Comparison of ENCODE assay signal across 12 mouse cellular contexts in genomic region chr5:150268261-150268660, GRCm38 (mm10).
A peak's percentile ranks its signal among the peaks of the same experiment; 100 is the strongest.
DNase-seq lines count a peak whose midpoint lies in the region; ATAC-seq and TF ChIP-seq lines count a peak whose summit lies in the region.
"Had no signal": no experiment of that assay in that cellular context is flagged by ENCODE, and none has a peak within 500 bp of the region (broad histone marks: within the 10 kb centered on the region; RNA-seq: fewer than 3 reads in every experiment).

No protein-coding gene starts in this region.

- peak; percentile 42 for TF ChIP-seq CTCF in lung, postnatal 0 days (IDR thresholded peaks at IDR 0.05)
- TF ChIP-seq CTCF in lung, adult 2 months (IDR thresholded peaks at IDR 0.05; ENCODE audit: insufficient read depth, low read length): no peak

- H3K4me1 ChIP-seq in hindbrain, embryonic 11.5 days (replicated peaks; ENCODE audit: control insufficient read depth, insufficient read depth, low read length): no peaks in the 10 kb centered on the region
- H3K4me1 ChIP-seq in hindbrain, embryonic 10.5 days (replicated peaks): no peaks in the 10 kb centered on the region
- H3K4me1 ChIP-seq in lung, postnatal 0 days (ENCODE audit: insufficient read depth, low read depth, low read length): no peaks in the 10 kb centered on the region
- peaks cover 3% of the 10 kb centered on the region; the same call in 1 of the 2 replicates for H3K4me1 ChIP-seq in lung, adult 2 months (ENCODE audit: control insufficient read depth, insufficient read depth, low read length)
- H3K4me1 ChIP-seq: midbrain, embryonic 12.5 days had no signal

- no peaks in the 10 kb centered on the region for H3K27me3 ChIP-seq in hindbrain, embryonic 11.5 days (ENCODE audit: control insufficient read depth, insufficient read depth, low read length)
- H3K27me3 ChIP-seq in hindbrain, embryonic 10.5 days (ENCODE audit: insufficient read depth, poor library complexity, severe bottlenecking): no peaks in the 10 kb centered on the region
- no peaks in the 10 kb centered on the region for H3K27me3 ChIP-seq in lung, postnatal 0 days (replicated peaks; ENCODE audit: insufficient read depth, low read length)
- H3K27me3 ChIP-seq: midbrain, embryonic 12.5 days had no signal

- 94% methylated on average over 3 of the region's 3 CpGs for WGBS in hindbrain, embryonic 11.5 days
- WGBS in hindbrain, embryonic 10.5 days: 94% methylated on average over 3 of the region's 3 CpGs
- 98% methylated on average over 3 of the region's 3 CpGs for WGBS in lung, postnatal 0 days
- 98% methylated on average over 3 of the region's 3 CpGs for WGBS in lung, adult 2 months

- H3K9ac ChIP-seq in hindbrain, embryonic 11.5 days (ENCODE audit: low read depth, low read length): no peak overlapping the region
- no peak overlapping the region for H3K9ac ChIP-seq in lung, postnatal 0 days (replicated peaks; ENCODE audit: low read depth)
- H3K9ac ChIP-seq: midbrain, embryonic 12.5 days had no signal

- no peak overlapping the region for H3K4me2 ChIP-seq in hindbrain, embryonic 11.5 days (replicated peaks; ENCODE audit: low read depth, low read length)
- H3K4me2 ChIP-seq in lung, postnatal 0 days (replicated peaks; ENCODE audit: low read depth, low read length): no peak overlapping the region
- H3K4me2 ChIP-seq: midbrain, embryonic 12.5 days had no signal

- DNase-seq in hindbrain, embryonic 11.5 days (ENCODE audit: low spot score): peak; percentile 15
- DNase-seq in hindbrain, embryonic 10.5 days (ENCODE audit: low spot score): no peak
- DNase-seq in lung, postnatal 0 days (ENCODE audit: low spot score): no peak
- DNase-seq in lung, adult 2 months: no peak
- peak; percentile 67 for DNase-seq in ES-CJ7 (ENCODE audit: low read depth, low spot score)
- DNase-seq in urinary bladder, postnatal 36 days (ENCODE audit: low spot score in 2 of 2): no peak
- DNase-seq: thymus, postnatal 25 days had no signal

- no peak overlapping the region for H3K27ac ChIP-seq in hindbrain, embryonic 11.5 days (ENCODE audit: low read depth, low read length)
- H3K27ac ChIP-seq in hindbrain, embryonic 10.5 days: no peak overlapping the region
- H3K27ac ChIP-seq in lung, postnatal 0 days (ENCODE audit: low read length): no peak overlapping the region
- H3K27ac ChIP-seq: embryonic facial prominence, embryonic 10.5 days; limb, embryonic 10.5 days; midbrain, embryonic 12.5 days had no signal

- TF ChIP-seq EP300 in lung, postnatal 0 days (IDR thresholded peaks at IDR 0.05): no peak

- no peak overlapping the region for H3K4me3 ChIP-seq in hindbrain, embryonic 11.5 days (ENCODE audit: low read depth, low read length)
- H3K4me3 ChIP-seq in hindbrain, embryonic 10.5 days: no peak overlapping the region
- no peak overlapping the region for H3K4me3 ChIP-seq in lung, postnatal 0 days (ENCODE audit: low read depth, low read length)
- no peak overlapping the region for H3K4me3 ChIP-seq in lung, adult 2 months (replicated peaks; ENCODE audit: extremely low read depth, low read depth, low read length)
- H3K4me3 ChIP-seq: embryonic facial prominence, embryonic 10.5 days; limb, embryonic 10.5 days; midbrain, embryonic 12.5 days had no signal

- no peaks in the 10 kb centered on the region for H3K36me3 ChIP-seq in hindbrain, embryonic 11.5 days (ENCODE audit: control insufficient read depth, insufficient read depth, low read length)
- H3K36me3 ChIP-seq in hindbrain, embryonic 10.5 days: no peaks in the 10 kb centered on the region
- no peaks in the 10 kb centered on the region for H3K36me3 ChIP-seq in lung, postnatal 0 days (ENCODE audit: insufficient read depth, low read length)
- H3K36me3 ChIP-seq: embryonic facial prominence, embryonic 10.5 days; limb, embryonic 10.5 days; midbrain, embryonic 12.5 days had no signal

- no peaks in the 10 kb centered on the region for H3K9me3 ChIP-seq in hindbrain, embryonic 11.5 days (ENCODE audit: control insufficient read depth, low read length)
- 0 out of 2 replicates have a peak, but pooled peaks cover 6% of the 10 kb centered on the region for H3K9me3 ChIP-seq in hindbrain, embryonic 10.5 days
- no peaks in the 10 kb centered on the region for H3K9me3 ChIP-seq in lung, postnatal 0 days (ENCODE audit: low read length)
- H3K9me3 ChIP-seq: limb, embryonic 10.5 days; midbrain, embryonic 12.5 days had no signal

- no peak for ATAC-seq in hindbrain, embryonic 11.5 days (ENCODE audit: low FRiP score)
- no peak for ATAC-seq in lung, postnatal 0 days
- peak; percentile 65; the same call in 1 of the 2 replicates for ATAC-seq in megakaryocyte progenitor cell, adult 5-6 weeks (replicated peaks; ENCODE audit: poor library complexity)
- ATAC-seq in inflammation-experienced regulatory T-cells, adult 6 months: no peak

- TF ChIP-seq POLR2A in lung, adult 2 months (IDR thresholded peaks at IDR 0.05; ENCODE audit: borderline replicate concordance, extremely low read depth, low read depth, low read length): no peak

Comparison
In these comparisons a context has a peak if more than half of its experiments do, and no peak if none do; other contexts are left out.
1. DNase-seq: peak in hindbrain, embryonic 11.5 days (single experiment) and ES-CJ7 (single experiment); none in hindbrain, embryonic 10.5 days (single experiment), lung, postnatal 0 days (single experiment), lung, adult 2 months (single experiment) and urinary bladder, postnatal 36 days (0 of 2).